Mouse (Mus musculus) liver, adult 2 months (tissue): ENCODE results near the gene Scn1b.

Source experiments
- CTCF ChIP-seq: fragments of 200-500 bp; IDR thresholded peaks from 2 replicates; pipeline ENCODE4 v1.5.1; 2011; ENCODE audit warnings: low read depth, low read length, control low read depth
- POLR2A ChIP-seq: fragments of 200-500 bp; IDR thresholded peaks from 2 replicates; pipeline ENCODE4 v1.6.1; 2011; ENCODE audit warnings: low read length, control low read depth; ENCODE audit not compliant: insufficient read depth; ENCODE audit errors: extremely low read depth

- no peak for TF ChIP-seq CTCF
- TF ChIP-seq POLR2A, result no peak
These were observed 42.7 kb downstream of the Scn1b start for GRCm38 (mm10) chr7:31084140-31084539.
